Mouse (Mus musculus): ENCODE measurements around the gene Fgfr2. TPM values are rescaled to one million over a fixed set of nuclear protein-coding genes. Genes with fewer than 3 reads are reported as not detected.

Fgfr2 gene
- polyA plus RNA-seq, 1 experiment from 2014 or later = 39.4 TPM

GRCm38 (mm10) chr7:130195081-130195480 is 2928.1 kb downstream of the Fgfr2 start:
- no peaks in the 10 kb centered on the region for H3K9me3 ChIP-seq
- WGBS = 91% methylated on average over 2 of the region's 2 CpGs
- H3K4me2 ChIP-seq (replicated peaks) = no peak overlapping the region
- H3K4me1 ChIP-seq (replicated peaks) = no peaks in the 10 kb centered on the region
- no peak for ATAC-seq
- no peaks in the 10 kb centered on the region for H3K36me3 ChIP-seq
- no peaks in the 10 kb centered on the region for H3K27me3 ChIP-seq
- no peak overlapping the region for H3K27ac ChIP-seq
- H3K4me3 ChIP-seq (replicated peaks) = no peak overlapping the region
- no peak overlapping the region for H3K9ac ChIP-seq (replicated peaks)

- WGBS = 71% methylated on average over 15 of the region's 15 CpGs
- no peak overlapping the region for H3K9ac ChIP-seq (replicated peaks)
- H3K27ac ChIP-seq = no peak overlapping the region
- H3K4me3 ChIP-seq (replicated peaks) = no peak overlapping the region
- H3K27me3 ChIP-seq = no peaks in the 10 kb centered on the region
- no peaks in the 10 kb centered on the region for H3K9me3 ChIP-seq
- ATAC-seq = no peak
- H3K36me3 ChIP-seq = peaks cover 12% of the 10 kb centered on the region; the same call in 1 of the 2 replicates
- no peaks in the 10 kb centered on the region for H3K4me1 ChIP-seq (replicated peaks)
- H3K4me2 ChIP-seq (replicated peaks) = no peak overlapping the region
Measured at GRCm38 (mm10) chr7:130190329-130190975, 2932.7 kb downstream of the Fgfr2 start.

GRCm38 (mm10) chr7:130189901-130190300 is 2933.2 kb downstream of the Fgfr2 start:
- Histone ChIP-seq H3K4me1 (replicated peaks) (no peaks in the 10 kb centered on the region), H3K27me3 (no peaks in the 10 kb centered on the region), H3K9me3 (no peaks in the 10 kb centered on the region), H3K9ac (replicated peaks) (no peak overlapping the region), H3K4me3 (replicated peaks) (no peak overlapping the region), H3K27ac (no peak overlapping the region), H3K4me2 (replicated peaks) (no peak overlapping the region), H3K36me3 (peaks cover 16% of the 10 kb centered on the region)
- ATAC-seq = no peak
- WGBS = 68% methylated on average over 4 of the region's 4 CpGs

- no peaks in the 10 kb centered on the region for H3K9me3 ChIP-seq
- H3K36me3 ChIP-seq = peaks cover 27% of the 10 kb centered on the region
- H3K27ac ChIP-seq = no peak overlapping the region
- no peaks in the 10 kb centered on the region for H3K27me3 ChIP-seq
- ATAC-seq = no peak
- no peak overlapping the region for H3K4me2 ChIP-seq (replicated peaks)
- no peak overlapping the region for H3K9ac ChIP-seq (replicated peaks)
- WGBS = 86% methylated on average over 2 of the region's 2 CpGs
- no peak overlapping the region for H3K4me3 ChIP-seq (replicated peaks)
- no peaks in the 10 kb centered on the region for H3K4me1 ChIP-seq (replicated peaks)
Measured at GRCm38 (mm10) chr7:130188108-130188507, 2935.0 kb downstream of the Fgfr2 start.

GRCm38 (mm10) chr7:130184864-130185263 is 2938.3 kb downstream of the Fgfr2 start:
- peaks cover 16% of the 10 kb centered on the region for H3K4me1 ChIP-seq (replicated peaks)
- no peak overlapping the region for H3K27ac ChIP-seq
- H3K9me3 ChIP-seq = no peaks in the 10 kb centered on the region
- H3K27me3 ChIP-seq = peaks cover 6% of the 10 kb centered on the region; the same call in 1 of the 2 replicates
- H3K4me2 ChIP-seq (replicated peaks) = no peak overlapping the region
- WGBS = 87% methylated on average over 5 of the region's 5 CpGs
- H3K4me3 ChIP-seq (replicated peaks) = no peak overlapping the region
- no peak overlapping the region for H3K9ac ChIP-seq (replicated peaks)
- no peak for ATAC-seq
- H3K36me3 ChIP-seq = peaks cover 32% of the 10 kb centered on the region

- no peak overlapping the region for H3K4me2 ChIP-seq (replicated peaks)
- peaks cover 32% of the 10 kb centered on the region for H3K36me3 ChIP-seq
- ATAC-seq = no peak
- H3K27me3 ChIP-seq = peaks cover 6% of the 10 kb centered on the region; the same call in 1 of the 2 replicates
- H3K4me1 ChIP-seq (replicated peaks) = peaks cover 16% of the 10 kb centered on the region
- H3K4me3 ChIP-seq (replicated peaks) = no peak overlapping the region
- H3K9me3 ChIP-seq = no peaks in the 10 kb centered on the region
- no peak overlapping the region for H3K27ac ChIP-seq
- 61% methylated on average over 5 of the region's 5 CpGs for WGBS
- H3K9ac ChIP-seq (replicated peaks) = no peak overlapping the region
Measured at GRCm38 (mm10) chr7:130183960-130184359, 2939.2 kb downstream of the Fgfr2 start.

GRCm38 (mm10) chr7:130182551-130182950 is 2940.6 kb downstream of the Fgfr2 start:
- Histone ChIP-seq H3K9ac (replicated peaks) (no peak overlapping the region), H3K27ac (no peak overlapping the region), H3K4me3 (replicated peaks) (peak overlapping the region; percentile 19), H3K4me1 (replicated peaks) (peaks cover 16% of the 10 kb centered on the region), H3K9me3 (no peaks in the 10 kb centered on the region), H3K27me3 (peaks cover 6% of the 10 kb centered on the region; the same call in 1 of the 2 replicates), H3K4me2 (replicated peaks) (peak overlapping the region; percentile 46), H3K36me3 (peaks cover 39% of the 10 kb centered on the region)
- 12% methylated on average over 18 of the region's 18 CpGs for WGBS
- no peak for ATAC-seq

- Histone ChIP-seq H3K27ac (no peak overlapping the region), H3K4me2 (replicated peaks) (no peak overlapping the region), H3K36me3 (peaks cover 34% of the 10 kb centered on the region), H3K4me3 (replicated peaks) (no peak overlapping the region), H3K27me3 (peaks cover 18% of the 10 kb centered on the region), H3K9ac (replicated peaks) (no peak overlapping the region), H3K4me1 (replicated peaks) (peaks cover 16% of the 10 kb centered on the region), H3K9me3 (no peaks in the 10 kb centered on the region)
- ATAC-seq = no peak
- WGBS = 75% methylated on average over 3 of the region's 3 CpGs
Measured at GRCm38 (mm10) chr7:130178991-130179390, 2944.2 kb downstream of the Fgfr2 start.

- Histone ChIP-seq H3K4me1 (replicated peaks) (peaks cover 7% of the 10 kb centered on the region), H3K4me3 (replicated peaks) (no peak overlapping the region), H3K27ac (no peak overlapping the region), H3K9ac (replicated peaks) (no peak overlapping the region), H3K4me2 (replicated peaks) (no peak overlapping the region), H3K36me3 (peaks cover 47% of the 10 kb centered on the region), H3K27me3 (peaks cover 37% of the 10 kb centered on the region), H3K9me3 (no peaks in the 10 kb centered on the region)
- WGBS = 90% methylated on average over 5 of the region's 5 CpGs
- no peak for ATAC-seq
Measured at GRCm38 (mm10) chr7:130177009-130177408, 2946.1 kb downstream of the Fgfr2 start.

GRCm38 (mm10) chr7:130174525-130174924 is 2948.6 kb downstream of the Fgfr2 start:
- 86% methylated on average over 7 of the region's 7 CpGs for WGBS

GRCm38 (mm10) chr7:130173914-130174313 is 2949.2 kb downstream of the Fgfr2 start:
- H3K27me3 ChIP-seq = peaks cover 57% of the 10 kb centered on the region
- H3K9ac ChIP-seq (replicated peaks) = no peak overlapping the region
- H3K36me3 ChIP-seq = peaks cover 69% of the 10 kb centered on the region
- no peaks in the 10 kb centered on the region for H3K9me3 ChIP-seq
- H3K4me3 ChIP-seq (replicated peaks) = no peak overlapping the region
- no peak for ATAC-seq
- no peak overlapping the region for H3K27ac ChIP-seq
- H3K4me2 ChIP-seq (replicated peaks) = no peak overlapping the region
- H3K4me1 ChIP-seq (replicated peaks) = peaks cover 1% of the 10 kb centered on the region
- WGBS = 91% methylated on average over 5 of the region's 5 CpGs

More at GRCm38 (mm10) chr7:130174525-130174924, 2948.6 kb downstream of the Fgfr2 start:
- Histone ChIP-seq H3K27me3 (peaks cover 53% of the 10 kb centered on the region), H3K4me1 (replicated peaks) (no peaks in the 10 kb centered on the region), H3K36me3 (peaks cover 64% of the 10 kb centered on the region), H3K4me3 (replicated peaks) (no peak overlapping the region), H3K27ac (no peak overlapping the region), H3K4me2 (replicated peaks) (no peak overlapping the region), H3K9me3 (no peaks in the 10 kb centered on the region), H3K9ac (replicated peaks) (no peak overlapping the region)
- no peak for ATAC-seq

- no peak for ATAC-seq
- WGBS = 84% methylated on average over 8 of the region's 8 CpGs
- Histone ChIP-seq H3K36me3 (peaks cover 54% of the 10 kb centered on the region), H3K9ac (replicated peaks) (no peak overlapping the region), H3K9me3 (no peaks in the 10 kb centered on the region), H3K4me3 (replicated peaks) (no peak overlapping the region), H3K4me2 (replicated peaks) (no peak overlapping the region), H3K27ac (no peak overlapping the region), H3K27me3 (peaks cover 73% of the 10 kb centered on the region), H3K4me1 (replicated peaks) (peaks cover 19% of the 10 kb centered on the region)
Measured at GRCm38 (mm10) chr7:130170144-130170543, 2953.0 kb downstream of the Fgfr2 start.

- no peak overlapping the region for H3K4me3 ChIP-seq (replicated peaks)
- H3K27me3 ChIP-seq = peaks cover 69% of the 10 kb centered on the region
- peaks cover 55% of the 10 kb centered on the region for H3K36me3 ChIP-seq
- no peak overlapping the region for H3K9ac ChIP-seq (replicated peaks)
- 0 out of 2 replicates have a peak, but pooled peaks have one; percentile 24 for ATAC-seq
- peaks cover 19% of the 10 kb centered on the region for H3K4me1 ChIP-seq (replicated peaks)
- H3K9me3 ChIP-seq = no peaks in the 10 kb centered on the region
- no peak overlapping the region for H3K27ac ChIP-seq
- 24% methylated on average over 12 of the region's 12 CpGs for WGBS
- H3K4me2 ChIP-seq (replicated peaks) = no peak overlapping the region
Measured at GRCm38 (mm10) chr7:130168296-130168695, 2954.9 kb downstream of the Fgfr2 start.

Data from midbrain, embryonic 13.5 days (tissue).